Mouse (Mus musculus) stomach, embryonic 16.5 days (tissue): ENCODE data around the gene Vmn1r196. TPM values are rescaled to one million over a fixed set of nuclear protein-coding genes. Genes with fewer than 3 reads are reported as not detected.

ENCODE experiments used
- ATAC-seq: fragments of 200-750 bp; cut with Nextera tagmentation; 2 replicates; pipeline ENCODE4 v1.8.0; 2017; ENCODE audit warnings: moderate number of reproducible peaks, moderate TSS enrichment; ENCODE audit not compliant: insufficient read depth, low FRiP score
- H3K27ac ChIP-seq: fragments of 300-500 bp; sonication (generic); 2 replicates; pipeline ENCODE4 v1.5.1; 2014; ENCODE audit warnings: low read length
- H3K27me3 ChIP-seq: fragments of 300-500 bp; sonication (generic); 2 replicates; pipeline ENCODE4 v1.6.1; 2014; ENCODE audit warnings: low read length, control low read depth, mixed read lengths; ENCODE audit not compliant: control insufficient read depth, insufficient read depth
- H3K36me3 ChIP-seq: fragments of 300-500 bp; sonication (generic); 2 replicates; pipeline ENCODE4 v1.6.1; 2014; ENCODE audit warnings: low read length; ENCODE audit not compliant: control insufficient read depth, insufficient read depth
- H3K4me1 ChIP-seq: fragments of 300-500 bp; sonication (generic); 2 replicates; pipeline ENCODE4 v1.6.1; 2014; ENCODE audit warnings: low read length, control low read depth, mixed read lengths; ENCODE audit not compliant: control insufficient read depth, insufficient read depth
- H3K4me2 ChIP-seq: fragments of 300-500 bp; sonication (generic); 2 replicates; pipeline ENCODE4 v1.6.1; 2014; ENCODE audit warnings: low read depth, low read length, mixed read lengths
- H3K4me3 ChIP-seq: fragments of 300-500 bp; sonication (generic); replicated peaks from 2 replicates; pipeline ENCODE4 v1.5.1; 2014; ENCODE audit warnings: mild to moderate bottlenecking, low read length
- H3K9ac ChIP-seq: fragments of 300-500 bp; sonication (generic); 2 replicates; pipeline ENCODE4 v1.6.1; 2014; ENCODE audit warnings: low read length
- H3K9me3 ChIP-seq: fragments of 300-500 bp; sonication (generic); replicated peaks from 2 replicates; pipeline ENCODE4 v1.6.1; 2016; ENCODE audit warnings: low read length, control low read depth; ENCODE audit not compliant: control insufficient read depth
- WGBS: fragments of 180-500 bp; shearing (Covaris S2); extraction: QIAGEN DNeasy Blood & Tissue Kit; methylation state at CpG from one replicate; pipeline ENCODE4 v1.1.7; 2014; 5-methylcytosine and 5-hydroxymethylcytosine counted together
- polyA plus RNA-seq: library from polyadenylated mRNA; unstranded; fragments of >200 nt; fragmentation: Nextera tagmentation; extraction: Ambion mirVana; gene quantifications from 2 replicates; pipeline ENCODE4 v1.2.1, GENCODE M21; 2015

Vmn1r196 gene
- polyA plus RNA-seq, 1 experiment from 2014 or later: not detected

- no peaks in the 10 kb centered on the region for H3K9me3 ChIP-seq
- 60% methylated on average over 2 of the region's 2 CpGs for WGBS
- no peaks in the 10 kb centered on the region for H3K36me3 ChIP-seq
- no peak for ATAC-seq
- no peak overlapping the region for H3K27ac ChIP-seq
- H3K27me3 ChIP-seq: no peaks in the 10 kb centered on the region
- no peak overlapping the region for H3K4me3 ChIP-seq
- no peaks in the 10 kb centered on the region for H3K4me1 ChIP-seq
- no peak overlapping the region for H3K4me2 ChIP-seq
- no peak overlapping the region for H3K9ac ChIP-seq
Measured at GRCm38 (mm10) chr13:22333269-22333668, 43.5 kb downstream of the Vmn1r196 start.

- no peak for ATAC-seq
Measured at GRCm38 (mm10) chr13:22335565-22335964, 45.8 kb downstream of the Vmn1r196 start.

More at GRCm38 (mm10) chr13:22335565-22335964, 45.8 kb downstream of the Vmn1r196 start:
- no peak overlapping the region for H3K9ac ChIP-seq
- H3K27me3 ChIP-seq: no peaks in the 10 kb centered on the region
- no peak overlapping the region for H3K4me3 ChIP-seq
- H3K4me1 ChIP-seq: no peaks in the 10 kb centered on the region
- 88% methylated on average over 1 of the region's 1 CpGs for WGBS
- no peak overlapping the region for H3K27ac ChIP-seq
- H3K9me3 ChIP-seq: no peaks in the 10 kb centered on the region
- no peak overlapping the region for H3K4me2 ChIP-seq
- no peaks in the 10 kb centered on the region for H3K36me3 ChIP-seq

Other genes starting within 250 kb of the Vmn1r196 start
- 13.4 and 15.5 TPM in 2 replicates for gene Hist1h4i, start 248.6 kb upstream of the Vmn1r196 start, polyA plus RNA-seq
- gene Hist1h2ag, start 247.0 kb upstream of the Vmn1r196 start, polyA plus RNA-seq: 17.8 and 25.3 TPM in 2 replicates
- 5.6 and 10.3 TPM in 2 replicates for gene Hist1h2bj, start 246.7 kb upstream of the Vmn1r196 start, polyA plus RNA-seq
- not detected in 2 replicates for gene Vmn1r188, start 205.5 kb upstream of the Vmn1r196 start, polyA plus RNA-seq
- gene Vmn1r189, start 184.1 kb upstream of the Vmn1r196 start, polyA plus RNA-seq: not detected in 2 replicates
- gene Vmn1r191, start 106.0 kb upstream of the Vmn1r196 start, polyA plus RNA-seq: not detected in 2 replicates
- not detected in 2 replicates for gene Vmn1r192, start 98.8 kb upstream of the Vmn1r196 start, polyA plus RNA-seq
- gene Vmn1r193, start 66.8 kb upstream of the Vmn1r196 start, polyA plus RNA-seq: not detected in 2 replicates
- gene Vmn1r194, start 45.7 kb upstream of the Vmn1r196 start, polyA plus RNA-seq: not detected in 2 replicates
- gene Vmn1r195, start 19.4 kb upstream of the Vmn1r196 start, polyA plus RNA-seq: not detected in 2 replicates
- gene Vmn1r197, start 34.7 kb downstream of the Vmn1r196 start, polyA plus RNA-seq: not detected in 2 replicates
- gene Vmn1r198, start 60.4 kb downstream of the Vmn1r196 start, polyA plus RNA-seq: not detected in 2 replicates
- gene Vmn1r199, start 89.9 kb downstream of the Vmn1r196 start, polyA plus RNA-seq: not detected in 2 replicates
- gene Vmn1r200, start 100.5 kb downstream of the Vmn1r196 start, polyA plus RNA-seq: not detected in 2 replicates
- not detected in 2 replicates for gene Vmn1r201, start 182.0 kb downstream of the Vmn1r196 start, polyA plus RNA-seq
- gene Vmn1r202, start 215.5 kb downstream of the Vmn1r196 start, polyA plus RNA-seq: 0.04 TPM in 1 of 2 replicates, not detected in the other
- gene Vmn1r203, start 228.2 kb downstream of the Vmn1r196 start, polyA plus RNA-seq: not detected in 2 replicates